Mouse (Mus musculus): Measurements from ENCODE around the gene Hoxb5.

Hoxb5 gene

DNA sequence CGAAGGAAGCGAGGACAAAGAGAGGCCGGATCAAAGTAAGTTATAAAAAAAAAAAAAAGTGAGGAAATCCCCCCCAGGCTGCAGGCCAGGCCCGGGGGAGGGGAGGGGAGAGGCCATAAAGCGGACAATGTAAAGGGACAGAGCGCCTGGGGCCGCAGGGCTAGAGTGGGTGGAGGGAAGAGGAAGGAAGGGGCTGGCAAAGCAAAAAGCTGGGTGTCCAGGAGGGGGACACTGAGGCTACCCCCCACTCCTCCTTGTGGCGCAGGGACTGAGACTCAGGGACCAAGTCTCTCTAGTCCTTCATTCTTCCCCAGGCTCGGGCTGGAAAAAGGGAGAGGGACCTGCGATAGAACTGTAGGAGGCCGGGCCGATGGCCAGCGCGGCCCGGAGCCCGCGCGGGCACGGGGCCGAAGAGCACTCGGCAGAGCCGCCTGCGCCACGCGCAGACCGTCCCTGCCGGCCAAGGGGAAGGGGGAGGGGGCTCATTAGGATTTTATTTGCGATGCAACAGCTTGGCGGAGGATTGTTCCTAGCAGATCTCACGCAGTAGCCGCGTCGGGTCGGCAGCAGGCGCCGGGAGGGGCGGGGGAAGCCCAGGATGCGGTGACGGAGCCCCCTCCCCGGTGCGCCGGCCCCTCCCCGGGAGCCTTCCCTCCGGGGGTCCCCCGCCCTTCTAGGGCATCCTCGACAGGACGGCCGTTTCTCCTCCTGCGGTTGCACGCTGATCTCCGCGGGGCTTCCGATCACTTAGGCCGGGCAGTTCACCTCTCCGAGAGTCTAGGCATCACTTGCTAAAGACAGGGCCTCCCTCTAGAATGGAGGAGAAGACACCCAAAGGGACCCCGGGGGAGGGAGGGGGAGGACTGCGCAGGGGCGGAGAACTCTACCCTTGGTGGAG, 30.9 kb upstream of the Hoxb5 start:
- no peak for DNase-seq (ENCODE audit: low spot score in 2 of 2)

DNA sequence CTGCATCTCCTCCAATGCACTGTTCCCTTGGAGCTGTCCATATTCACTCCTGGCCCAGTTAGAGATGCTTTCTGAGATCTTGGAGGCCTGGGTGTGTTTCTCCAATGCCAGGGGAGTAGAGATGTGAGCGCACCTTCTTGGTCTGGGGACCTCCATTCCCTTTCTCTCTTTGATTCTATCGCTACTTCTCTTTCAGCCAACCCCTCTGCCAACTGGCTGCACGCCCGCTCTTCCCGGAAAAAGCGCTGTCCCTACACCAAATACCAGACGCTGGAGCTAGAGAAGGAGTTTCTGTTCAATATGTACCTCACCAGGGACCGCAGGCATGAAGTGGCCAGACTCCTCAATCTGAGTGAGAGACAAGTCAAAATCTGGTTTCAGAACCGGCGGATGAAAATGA, 28.7 kb upstream of the Hoxb5 start:
- DNase-seq (ENCODE audit: low spot score in 2 of 2), result no peak

DNA sequence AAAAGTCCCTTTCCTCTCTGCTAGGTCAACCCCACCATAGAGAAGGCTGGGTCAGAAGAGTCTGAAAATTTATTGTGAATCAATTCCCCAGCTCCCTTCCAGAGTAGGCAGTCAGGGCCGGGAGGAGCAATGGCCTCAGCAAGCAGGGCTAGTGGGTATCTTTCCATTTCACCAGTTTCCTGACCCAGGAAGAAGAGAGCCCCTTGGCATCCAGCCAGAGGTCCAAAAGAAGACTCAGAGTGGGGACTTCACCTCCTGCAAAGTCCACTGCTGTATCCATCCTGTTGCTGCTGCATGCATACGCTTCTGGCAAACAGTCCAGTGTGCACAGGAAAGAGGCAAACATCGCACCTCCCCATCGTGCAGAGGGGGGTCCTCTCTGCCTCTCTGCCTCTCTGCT, 27.2 kb upstream of the Hoxb5 start:
- DNase-seq (ENCODE audit: low spot score in 2 of 2), result no peak

DNA sequence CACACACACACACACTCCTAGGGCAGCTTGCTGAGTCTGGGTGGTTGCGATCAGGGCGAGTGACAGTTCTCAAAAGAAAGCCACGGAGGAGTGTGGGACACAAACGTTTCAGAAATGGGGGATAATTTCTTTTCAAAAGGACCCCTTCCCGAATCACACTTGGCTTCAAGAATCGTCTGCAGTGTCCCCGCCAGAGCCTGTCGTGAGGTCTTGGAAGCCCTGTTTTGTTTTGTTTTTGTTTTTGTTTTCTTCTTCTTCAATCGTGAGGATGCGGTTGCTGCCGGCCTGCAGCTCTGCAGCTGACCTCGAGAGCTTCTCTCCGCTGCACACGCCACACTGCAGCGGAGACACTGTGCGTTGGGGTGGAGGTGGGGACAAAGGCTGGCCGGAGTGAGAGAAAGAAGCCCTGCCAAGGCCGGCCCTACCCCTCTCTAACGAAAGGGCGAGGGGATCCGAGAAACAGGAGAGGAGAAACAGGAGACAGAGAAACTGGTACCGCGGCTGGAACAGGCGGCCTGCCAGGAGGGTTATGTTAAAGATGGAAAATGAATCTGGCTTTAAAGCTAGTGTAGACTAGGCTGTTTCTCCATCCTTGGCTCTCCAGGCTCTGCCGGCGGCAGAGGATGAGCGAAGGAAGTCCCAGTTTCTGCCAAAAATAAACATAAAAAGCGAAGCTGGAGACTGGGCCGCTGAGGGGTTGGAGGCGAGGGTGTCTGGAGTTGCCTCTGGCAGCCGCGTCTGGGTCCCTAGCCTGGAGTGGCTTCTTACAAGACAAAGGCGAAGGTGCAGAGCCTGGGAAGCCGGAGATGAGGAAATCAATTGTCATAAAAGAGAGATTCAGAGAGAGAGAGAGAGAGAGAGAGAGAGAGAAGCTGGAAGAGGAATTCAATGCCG, 25.7 kb upstream of the Hoxb5 start:
- DNase-seq (ENCODE audit: low spot score in 2 of 2), result no peak

DNA sequence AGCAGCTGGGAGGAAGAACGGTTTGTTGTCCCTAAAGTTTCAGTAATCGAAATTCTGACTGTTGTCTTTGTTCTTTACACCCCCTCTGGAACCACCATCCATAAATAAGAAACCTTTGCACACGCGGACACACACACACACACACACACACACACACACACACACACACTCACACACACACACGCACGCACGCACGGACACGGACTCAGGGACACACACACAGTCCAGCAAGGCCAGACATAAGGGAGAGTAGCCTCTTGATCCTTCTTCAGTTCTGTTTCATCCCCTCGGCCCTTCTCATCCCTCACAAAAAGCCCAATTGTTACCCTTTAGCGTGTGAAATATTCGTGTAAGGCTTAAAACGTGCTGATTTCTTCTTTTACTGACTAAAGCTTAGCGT, 24.8 kb upstream of the Hoxb5 start:
- DNase-seq (ENCODE audit: low spot score in 2 of 2), result no peak

DNA sequence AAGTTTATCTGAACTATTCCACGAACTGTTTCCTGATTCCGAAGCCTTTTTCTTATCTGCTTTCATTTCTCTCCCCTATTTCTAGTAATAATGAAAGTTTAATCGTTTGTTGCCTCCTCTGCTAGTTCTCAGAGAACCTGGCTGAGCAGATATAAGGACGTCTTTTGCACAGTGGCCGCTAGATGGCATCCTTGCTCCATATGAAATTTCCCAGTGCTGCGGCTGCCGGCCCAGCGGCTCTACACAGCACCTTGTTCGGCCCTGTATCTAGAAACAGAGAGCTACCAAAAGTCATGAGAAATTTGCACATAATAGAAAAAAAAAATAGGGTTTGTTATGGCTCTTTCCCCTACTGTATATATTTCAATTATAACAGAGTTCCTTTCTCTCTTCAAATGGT, 24.4 kb upstream of the Hoxb5 start:
- peak; percentile 81 to 88 for DNase-seq (ENCODE audit: low spot score in 2 of 2)

DNA sequence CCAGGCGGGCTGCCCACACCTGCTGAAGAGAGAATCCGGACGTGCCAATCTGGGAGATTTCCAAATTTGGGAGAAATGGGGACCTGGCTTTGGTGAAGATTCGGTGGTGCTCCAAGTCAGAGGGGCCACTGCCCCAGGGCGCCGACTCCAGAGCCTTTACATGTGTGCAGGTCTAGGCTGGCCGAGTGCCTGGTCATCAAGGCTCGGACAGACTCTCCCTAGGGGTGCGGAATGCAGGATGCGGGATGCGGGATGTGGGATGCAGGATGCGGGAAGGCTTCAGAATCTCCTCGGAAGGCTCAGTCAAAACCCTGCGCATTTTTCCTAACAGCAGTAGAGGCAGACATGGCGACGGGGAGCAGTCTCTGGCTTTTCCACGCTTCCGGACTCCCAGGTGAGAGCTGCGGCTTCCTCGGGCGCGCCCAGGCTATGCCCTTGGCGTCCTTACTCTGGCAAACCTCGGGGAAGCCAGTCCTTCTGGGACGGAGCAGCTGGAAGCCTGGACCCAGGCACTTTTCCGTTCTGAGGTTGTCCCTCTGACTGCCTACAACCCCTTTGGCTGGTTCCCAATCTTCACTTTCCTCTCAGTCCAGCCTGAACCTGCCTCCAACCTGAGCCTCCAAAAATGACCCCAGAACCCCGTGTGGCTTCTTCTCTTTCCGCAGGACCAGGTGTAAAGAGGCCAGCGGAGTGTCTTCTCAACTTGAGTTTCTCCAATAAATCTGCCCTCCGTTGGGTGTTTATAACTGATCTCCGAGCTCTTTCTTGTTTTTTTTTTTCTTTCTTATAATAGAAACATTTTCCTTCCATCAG, 23.5 kb upstream of the Hoxb5 start:
- DNase-seq (ENCODE audit: low spot score in 2 of 2), result no peak

DNA sequence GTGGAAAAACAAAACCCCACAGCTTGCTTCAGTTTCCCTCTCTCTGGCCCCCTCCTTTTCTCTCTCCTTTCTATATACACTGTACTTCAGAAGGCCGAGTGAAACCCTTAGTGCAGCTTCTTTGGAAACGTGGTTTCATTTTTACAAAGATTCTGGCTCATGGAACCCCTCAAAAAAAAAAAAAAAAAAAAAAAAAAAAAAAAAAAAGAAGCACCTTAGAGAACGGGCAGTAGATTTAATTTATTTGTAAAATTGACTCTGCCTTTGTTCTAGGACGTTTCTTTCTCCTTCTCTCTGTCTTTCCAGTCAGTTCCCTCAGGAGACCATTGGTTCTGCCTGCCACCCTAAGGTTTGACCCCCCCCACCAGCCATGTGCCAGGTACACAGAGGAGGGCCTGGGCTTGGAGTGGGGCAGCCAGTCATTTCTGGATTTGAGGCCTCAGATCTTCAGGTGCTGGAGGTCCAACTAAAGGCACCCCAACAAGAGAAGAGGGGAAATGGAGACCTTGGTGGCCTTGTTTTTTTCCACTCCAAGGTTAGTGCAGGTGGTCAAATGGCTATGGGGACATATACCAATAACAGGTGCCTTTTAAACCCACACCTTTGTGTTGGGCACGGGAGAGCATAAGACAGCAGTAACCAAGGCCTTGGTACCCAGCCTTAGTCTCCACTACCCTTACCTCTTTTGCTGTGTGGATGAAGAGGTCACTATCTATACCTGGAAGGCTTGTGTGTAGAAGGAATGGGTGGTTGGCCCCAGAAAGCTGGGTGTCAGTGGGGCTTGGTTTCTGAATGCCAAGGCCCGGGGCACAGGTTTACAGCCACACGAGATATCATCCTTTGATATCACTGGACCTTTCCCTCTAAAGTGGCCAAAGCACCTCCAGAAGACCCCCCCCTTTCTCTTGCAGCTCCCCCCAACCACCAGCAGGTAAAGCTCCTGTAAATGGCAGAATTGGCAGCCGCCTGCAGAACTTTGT, 22.4 kb upstream of the Hoxb5 start:
- DNase-seq (ENCODE audit: low spot score in 2 of 2), result no peak

DNA sequence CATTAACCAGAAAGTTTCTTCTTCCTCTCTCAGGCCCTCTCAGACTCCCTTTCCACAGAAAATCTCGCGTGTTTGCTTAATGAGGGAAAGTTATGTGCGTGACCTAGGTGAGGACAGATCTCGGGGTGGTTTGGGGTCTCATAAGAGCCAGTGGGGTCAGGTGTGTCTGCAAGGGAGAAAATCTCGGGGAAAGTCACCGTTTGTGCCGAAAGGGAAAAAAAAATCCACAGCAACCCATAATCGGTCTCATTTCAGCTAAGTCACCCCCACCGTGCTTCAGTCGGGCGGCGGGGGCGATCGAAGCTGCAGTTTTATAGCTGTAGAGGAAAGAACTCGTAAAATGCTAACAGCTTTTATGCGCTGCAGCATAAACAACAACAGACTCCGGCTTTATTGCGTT, 21.7 kb upstream of the Hoxb5 start:
- DNase-seq (ENCODE audit: low spot score in 2 of 2), result no peak

DNA sequence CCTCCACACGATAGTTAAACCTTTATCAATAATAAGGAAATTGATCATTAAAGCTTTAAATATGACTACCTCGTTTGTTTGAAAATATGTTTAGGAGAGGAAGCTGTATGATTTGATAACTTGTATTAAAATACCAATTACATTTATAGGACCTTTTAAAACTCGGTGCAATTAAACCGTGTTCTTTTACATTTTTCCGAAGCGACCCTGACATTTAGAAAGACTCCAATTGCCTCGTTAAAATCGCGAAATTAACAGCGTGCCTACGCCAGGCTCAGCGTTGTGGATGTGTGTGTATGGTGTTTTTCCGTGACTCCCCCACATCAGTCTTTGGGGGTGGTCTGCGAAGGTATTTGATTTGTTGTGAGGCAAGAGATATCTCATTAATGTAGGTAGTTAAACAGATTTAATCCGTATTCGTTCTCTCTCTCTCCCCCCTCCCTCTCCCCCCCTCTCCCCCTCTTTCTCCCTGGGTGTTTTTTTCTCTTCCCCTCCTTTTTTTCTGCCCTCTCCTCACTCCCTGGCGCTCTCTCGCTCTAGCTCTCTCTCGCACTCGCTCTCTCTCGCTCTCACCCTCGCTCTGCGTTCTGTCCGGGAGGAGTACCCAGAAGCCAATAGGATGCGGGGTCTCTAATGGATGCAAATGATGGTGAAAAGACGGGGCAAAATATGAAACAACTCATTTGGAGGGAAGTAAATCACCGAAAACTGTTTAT, 21.1 kb upstream of the Hoxb5 start, which contains the start of gene Hoxb8:
Gene Hoxb8, plus strand, starts transcription at position 51 of the 716 bp plus-strand sequence.
- DNase-seq (ENCODE audit: low spot score in 2 of 2), result no peak

DNA sequence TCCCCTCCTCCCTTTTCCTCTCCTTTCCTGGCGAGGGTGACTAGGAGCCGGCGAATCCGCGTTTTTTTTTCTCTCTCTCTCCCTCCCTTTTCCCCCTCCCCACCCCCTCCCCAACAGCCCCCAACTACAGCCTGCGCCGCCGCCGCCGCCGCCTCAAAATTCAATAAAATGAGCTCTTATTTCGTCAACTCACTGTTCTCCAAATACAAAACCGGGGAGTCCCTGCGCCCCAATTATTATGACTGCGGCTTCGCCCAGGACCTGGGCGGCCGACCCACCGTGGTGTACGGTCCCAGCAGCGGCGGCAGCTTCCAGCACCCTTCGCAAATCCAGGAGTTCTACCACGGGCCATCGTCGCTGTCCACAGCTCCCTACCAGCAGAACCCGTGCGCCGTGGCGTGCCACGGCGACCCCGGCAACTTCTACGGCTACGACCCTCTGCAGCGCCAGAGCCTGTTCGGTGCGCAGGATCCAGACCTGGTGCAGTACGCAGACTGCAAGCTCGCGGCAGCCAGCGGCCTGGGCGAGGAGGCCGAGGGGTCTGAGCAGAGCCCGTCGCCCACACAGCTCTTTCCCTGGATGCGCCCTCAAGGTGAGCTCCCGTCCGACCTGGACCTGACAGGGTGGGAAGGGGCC, 20.2 kb upstream of the Hoxb5 start:
- no peak for DNase-seq (ENCODE audit: low spot score in 2 of 2)

DNA sequence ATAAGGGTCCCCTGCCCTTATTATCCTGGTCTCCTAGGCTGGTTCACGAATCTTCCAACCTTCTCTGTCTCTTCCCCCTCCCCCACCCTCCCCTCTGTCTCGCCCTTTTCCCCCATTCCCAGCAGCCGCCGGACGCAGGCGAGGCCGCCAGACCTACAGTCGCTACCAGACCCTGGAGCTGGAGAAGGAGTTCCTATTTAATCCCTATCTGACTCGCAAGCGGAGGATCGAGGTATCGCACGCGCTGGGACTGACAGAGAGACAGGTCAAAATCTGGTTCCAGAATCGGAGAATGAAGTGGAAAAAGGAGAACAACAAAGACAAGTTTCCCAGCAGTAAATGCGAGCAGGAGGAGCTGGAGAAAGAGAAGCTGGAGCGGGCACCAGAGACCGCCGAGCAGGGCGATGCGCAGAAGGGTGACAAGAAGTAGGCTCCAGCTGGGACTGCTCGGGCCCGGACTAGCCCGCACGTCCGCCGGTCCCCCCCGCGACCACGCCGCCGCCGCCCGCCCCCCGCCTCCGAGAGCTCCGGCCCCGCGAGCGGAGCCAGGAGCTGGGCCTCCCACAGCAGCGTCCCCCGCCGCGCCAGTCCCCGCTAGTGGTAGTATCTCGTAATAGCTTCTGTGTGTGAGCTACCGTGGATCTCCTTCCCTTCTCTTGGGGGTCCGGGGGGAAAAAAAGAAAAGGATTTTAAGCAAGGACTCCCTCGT, 18.9 kb upstream of the Hoxb5 start:
- DNase-seq (ENCODE audit: low spot score in 2 of 2), result no peak

DNA sequence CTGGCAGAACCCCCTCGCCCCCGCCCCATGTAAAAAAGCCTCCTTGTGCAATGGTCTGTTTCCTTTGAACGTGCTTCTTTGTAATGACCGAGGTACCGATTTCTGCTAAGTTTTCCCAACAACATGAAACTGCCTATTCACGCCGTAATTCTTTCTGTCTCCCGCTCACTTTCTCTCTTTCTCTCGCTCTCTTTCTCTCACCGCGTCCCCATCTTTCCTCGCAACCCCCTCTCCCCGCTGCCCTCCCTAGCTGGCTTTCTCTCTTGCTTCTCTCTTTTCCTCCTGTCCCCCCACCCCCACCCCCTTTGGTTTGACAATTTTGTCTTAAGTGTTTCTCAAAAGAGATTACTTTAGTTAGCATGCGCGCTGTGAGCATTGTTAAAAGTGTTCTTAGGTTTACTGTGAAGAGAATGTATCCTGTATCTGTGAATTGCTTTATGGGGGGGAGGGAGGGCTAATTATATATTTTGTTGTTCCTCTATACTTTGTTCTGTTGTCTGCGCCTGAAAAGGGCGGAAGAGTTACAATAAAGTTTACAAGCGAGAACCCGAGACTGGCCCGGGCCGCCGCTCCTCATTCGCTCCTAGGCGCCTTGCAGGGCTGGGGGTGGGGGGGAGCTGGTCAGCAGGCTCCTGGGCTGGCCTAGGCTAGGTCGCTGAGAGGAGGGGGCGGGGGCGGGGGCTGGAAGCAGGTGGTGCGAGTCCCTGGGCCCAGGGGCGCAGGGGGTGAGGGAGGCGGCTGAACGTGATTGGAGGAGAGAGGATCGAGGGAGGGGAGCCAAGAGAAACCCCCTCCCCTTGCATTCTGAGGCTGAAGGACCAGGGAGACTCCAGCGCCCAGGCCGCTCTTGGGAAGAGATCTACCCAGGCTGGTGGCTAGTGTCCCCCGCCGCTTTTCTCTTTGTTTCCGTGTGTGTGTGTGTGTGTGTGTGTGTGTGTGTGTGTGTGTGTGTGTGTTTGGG, 18.1 kb upstream of the Hoxb5 start:
- DNase-seq (ENCODE audit: low spot score in 2 of 2), result no peak

DNA sequence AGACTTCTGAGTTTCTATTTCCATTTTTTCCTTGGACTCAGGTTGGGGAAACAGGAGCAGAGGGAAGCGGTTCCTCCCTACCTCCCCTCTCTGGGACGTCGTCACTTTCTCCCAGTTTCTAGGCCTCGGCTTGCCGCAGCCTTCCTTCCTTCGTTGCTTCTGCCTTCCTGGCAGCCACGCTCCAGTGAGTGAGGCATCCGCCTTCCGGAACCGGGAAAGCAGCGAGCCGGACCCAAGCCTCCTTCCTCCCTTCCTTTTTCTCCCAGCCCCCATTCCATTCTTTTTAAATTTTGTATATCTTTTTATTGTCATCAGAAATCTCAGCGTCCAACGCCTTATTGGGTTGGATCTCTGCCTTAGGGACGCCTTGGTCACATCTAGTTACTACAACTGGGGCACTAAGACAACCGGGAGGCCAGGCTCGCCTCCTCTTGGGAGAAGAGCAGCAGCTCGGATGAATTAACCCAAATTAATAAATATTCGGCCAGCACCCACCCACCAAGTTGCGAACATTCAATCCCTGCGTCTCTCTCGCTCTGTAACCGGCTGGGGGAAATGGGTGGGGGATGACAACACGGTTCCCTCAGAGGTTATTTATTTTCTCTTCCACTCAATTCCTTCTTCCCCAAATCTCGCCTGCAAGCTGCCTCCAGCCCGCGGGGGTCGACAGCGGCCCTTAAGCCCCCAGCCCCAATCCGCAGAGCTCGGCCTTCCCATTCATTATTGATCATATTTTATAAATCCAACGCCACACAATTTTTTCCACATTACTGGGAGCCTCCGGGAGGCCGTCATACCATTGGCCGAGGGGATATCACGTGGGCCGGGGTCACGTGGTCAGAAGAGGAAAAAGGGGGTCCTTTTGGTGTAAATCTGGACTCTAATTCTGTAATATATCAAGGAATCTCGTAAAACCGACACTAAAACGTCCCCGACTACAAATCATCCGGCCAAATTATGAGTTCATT, 17.1 kb upstream of the Hoxb5 start, which contains the start of gene Hoxb7:
Gene Hoxb7, plus strand, starts transcription at position 853 of the 968 bp plus-strand sequence.
- DNase-seq (ENCODE audit: low spot score in 2 of 2), result no peak

DNA sequence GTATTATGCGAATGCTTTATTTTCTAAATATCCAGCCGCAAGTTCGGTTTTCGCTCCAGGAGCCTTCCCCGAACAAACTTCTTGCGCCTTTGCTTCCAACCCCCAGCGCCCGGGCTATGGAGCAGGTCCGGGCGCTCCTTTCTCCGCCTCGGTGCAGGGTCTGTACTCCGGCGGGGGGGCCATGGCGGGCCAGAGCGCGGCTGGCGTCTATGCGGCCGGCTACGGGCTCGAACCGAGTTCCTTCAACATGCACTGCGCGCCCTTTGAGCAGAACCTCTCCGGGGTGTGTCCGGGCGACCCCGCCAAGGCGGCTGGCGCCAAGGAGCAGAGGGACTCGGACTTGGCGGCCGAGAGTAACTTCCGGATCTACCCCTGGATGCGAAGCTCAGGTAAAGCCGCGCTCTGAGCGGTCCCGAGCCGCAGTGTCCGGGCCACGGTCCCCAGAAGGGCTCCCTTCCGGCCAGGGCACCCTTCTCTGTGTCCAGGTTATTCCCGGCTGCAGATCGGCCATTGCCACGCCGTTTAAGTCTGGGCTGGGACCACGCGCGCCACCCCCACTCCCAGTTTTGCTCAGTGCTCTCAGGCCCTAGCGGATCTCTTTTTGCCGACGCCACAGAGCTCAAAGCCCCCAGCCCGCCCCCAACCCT, 16.3 kb upstream of the Hoxb5 start:
- DNase-seq (ENCODE audit: low spot score in 2 of 2), result no peak

DNA sequence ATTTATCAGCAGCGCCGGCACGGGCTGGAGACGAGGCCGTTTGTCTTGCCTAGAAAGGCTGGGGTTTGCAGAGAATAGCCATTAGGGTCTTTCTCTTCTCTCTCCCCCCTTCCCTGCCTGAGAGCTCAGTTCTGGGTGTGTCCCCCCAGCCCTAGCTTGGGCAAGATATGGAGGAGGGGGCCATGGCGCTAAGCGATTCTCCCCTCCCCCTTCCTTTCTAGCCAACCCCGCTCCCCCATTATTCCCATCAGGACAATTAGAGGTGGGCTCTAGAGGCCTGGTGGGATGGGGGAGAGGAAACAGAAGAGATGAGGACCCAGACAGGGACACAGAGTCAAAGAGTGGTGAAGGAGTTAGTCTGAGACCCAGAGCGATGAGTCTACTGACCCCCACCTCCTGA, 15.7 kb upstream of the Hoxb5 start:
- DNase-seq (ENCODE audit: low spot score in 2 of 2), result no peak
